Mouse (Mus musculus) adrenal gland, postnatal 36 days (tissue): ENCODE data around the gene Cenpn. TPM values are rescaled to one million over a fixed set of nuclear protein-coding genes. Genes with fewer than 3 reads are reported as not detected.

Experiments used
- DNase-seq, 2 experiments: peaks; one replicate each; pipeline ENCODE4 v3.0.0; 2021; ENCODE audit warnings: mixed read lengths in 1 of 2
- total RNA-seq, 2 experiments: library from RNA; stranded (reverse); gene quantifications; 2 replicates each; pipeline ENCODE4 v1.2.3; 2021

Gene Cenpn
- total RNA-seq, 2 experiments from 2014 or later: 6.1 TPM

DNA sequence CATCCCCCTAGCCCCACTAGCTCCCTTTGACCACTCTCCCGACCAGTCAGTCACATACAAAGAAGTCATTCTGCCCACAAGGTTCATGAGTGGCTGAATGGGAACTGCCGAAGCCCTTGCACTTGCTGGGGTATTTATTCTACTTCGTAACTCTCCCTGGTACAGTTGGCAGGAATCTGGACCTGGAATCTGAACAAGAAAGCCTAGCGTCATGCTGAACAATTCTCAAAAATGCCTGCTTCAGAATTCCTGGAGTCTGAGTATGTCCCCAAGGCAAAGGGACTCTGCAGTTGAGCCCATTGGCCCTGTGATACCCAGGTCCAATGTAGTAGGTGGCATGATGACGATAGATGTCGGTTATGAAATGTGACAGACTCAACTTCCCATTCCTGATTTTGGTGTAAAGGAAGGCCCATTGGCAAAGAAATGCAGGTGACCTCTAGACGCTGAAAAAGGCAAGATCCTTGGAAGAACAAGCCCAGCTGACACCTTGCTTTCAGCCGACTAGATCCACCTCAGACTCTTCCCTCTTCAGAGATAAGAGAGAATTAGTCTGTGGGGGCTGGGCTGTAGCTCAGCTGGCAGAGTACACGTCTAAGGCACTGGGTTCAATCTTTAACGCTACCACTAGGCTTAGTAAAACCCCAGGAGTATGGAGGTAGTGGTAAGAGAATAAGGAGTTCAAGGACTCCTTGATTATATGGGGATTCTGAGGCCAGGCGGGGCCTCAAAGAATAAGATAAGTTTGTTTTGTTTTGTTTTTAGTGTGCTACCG, 20.9 kb downstream of the Cenpn start:
- DNase-seq: no peak

DNA sequence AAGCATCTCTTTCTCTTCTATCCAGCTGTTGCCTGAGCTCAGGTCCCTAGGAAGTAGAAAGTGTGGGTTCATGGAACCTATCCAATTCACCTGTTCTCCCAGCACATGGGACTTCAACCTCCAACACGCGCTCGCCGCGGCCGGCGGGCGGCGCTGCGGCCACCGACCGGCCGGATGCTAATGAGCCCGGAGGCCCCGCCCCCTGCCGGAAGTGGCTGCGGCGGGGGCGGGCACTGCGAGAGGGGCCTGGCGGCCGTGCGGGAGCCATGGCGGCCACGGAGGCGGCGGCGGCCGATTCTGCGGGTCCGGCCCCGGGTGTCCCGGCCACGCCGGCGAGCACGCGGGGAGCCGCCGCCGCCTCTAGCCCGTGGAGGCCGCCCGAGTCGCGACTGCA, 21.6 kb downstream of the Cenpn start, which contains the start of gene Atmin:
Atmin (plus strand) TSS at position 233 of the 394 bp plus-strand sequence.
- peak; percentile 91 to 95 for DNase-seq

DNA sequence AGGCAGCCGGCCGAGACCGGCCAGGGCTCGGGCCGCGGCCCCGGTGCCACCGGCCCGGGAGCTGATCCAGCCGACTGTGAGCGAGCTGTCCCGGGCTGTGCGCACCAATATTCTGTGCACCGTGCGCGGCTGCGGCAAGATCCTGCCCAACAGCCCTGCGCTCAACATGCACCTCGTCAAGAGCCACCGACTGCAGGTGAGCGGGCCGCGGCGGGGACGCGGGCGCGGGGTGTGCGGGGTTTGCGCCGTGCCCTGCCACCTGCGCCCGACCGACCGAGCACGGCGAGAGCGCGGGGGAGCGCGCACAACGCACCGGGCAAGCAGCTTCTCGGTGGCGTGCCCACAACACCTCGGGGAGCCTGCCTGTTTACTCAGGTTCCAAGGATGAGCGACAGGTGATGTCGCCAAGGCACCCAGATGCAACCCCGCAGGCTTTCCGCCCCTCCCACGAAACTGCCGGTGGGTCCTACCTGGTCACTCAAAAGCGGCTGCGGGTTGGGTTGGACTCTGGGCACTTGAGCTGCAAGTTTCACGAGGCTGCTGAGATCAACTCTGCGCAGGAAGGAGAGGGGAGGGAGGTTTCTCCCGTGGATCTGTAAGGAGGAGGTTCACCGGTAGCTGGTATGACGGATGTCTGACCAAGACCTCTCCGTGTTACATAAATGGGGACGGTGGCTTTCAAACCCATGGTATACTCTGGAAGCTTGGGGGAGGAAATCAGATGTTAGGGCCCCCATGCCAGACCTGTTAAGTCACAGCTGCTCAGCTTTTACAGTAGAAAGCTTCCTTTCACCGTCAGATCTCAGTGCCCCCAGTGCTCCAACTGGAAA, 22.2 kb downstream of the Cenpn start:
- DNase-seq: peak; percentile 27 to 30

DNA sequence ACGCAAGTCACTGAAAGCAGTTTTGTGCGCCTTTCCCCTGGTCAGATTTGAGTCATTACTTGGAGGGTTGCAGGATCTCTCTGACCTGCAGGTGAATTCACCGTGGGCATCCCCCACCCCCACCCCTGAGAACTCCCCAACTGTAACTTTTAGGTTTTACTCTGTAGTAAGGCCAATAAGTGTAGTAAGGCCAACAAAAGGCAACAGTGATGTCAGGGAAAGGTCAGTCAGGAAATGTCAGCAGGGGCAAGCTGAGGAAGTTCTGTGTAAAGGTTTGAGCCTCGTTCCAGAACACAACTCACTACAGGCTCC, 22.8 kb downstream of the Cenpn start:
- no peak for DNase-seq

DNA sequence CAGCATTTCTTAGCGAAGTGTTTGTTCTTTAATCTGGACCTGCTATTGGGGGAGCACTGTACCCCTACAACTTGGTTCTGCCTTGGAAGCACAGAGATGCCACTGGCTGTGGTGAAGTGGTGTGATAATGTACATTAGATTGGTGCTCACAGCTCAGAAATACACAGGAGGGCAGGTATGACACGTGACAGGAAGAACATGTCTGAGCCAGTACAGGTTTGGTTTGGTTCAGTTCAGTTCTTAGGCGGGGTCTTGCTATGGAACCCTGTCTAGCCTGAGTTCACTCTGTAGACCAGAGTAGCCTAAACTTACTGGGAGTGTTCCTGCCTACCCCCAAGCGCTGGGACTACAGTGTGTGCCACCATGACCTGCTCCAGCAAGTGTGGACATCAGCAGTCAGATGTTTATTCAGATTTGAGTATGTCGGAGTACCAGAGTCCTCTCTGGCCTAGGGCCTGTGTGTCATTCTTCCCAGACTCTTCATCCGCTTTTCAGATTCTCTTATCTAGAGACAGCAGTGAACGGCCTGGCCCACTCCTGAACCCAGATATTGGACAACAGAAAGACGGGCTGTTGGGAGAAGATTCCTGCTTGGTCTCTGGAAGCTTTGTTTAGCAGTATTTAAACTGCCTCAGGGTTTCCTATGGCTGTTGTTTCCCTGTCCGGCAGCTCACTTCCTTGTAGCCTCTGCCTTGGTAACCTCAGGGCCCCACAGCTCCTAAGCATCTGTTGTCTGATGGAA, 23.8 kb downstream of the Cenpn start:
- no peak for DNase-seq

DNA sequence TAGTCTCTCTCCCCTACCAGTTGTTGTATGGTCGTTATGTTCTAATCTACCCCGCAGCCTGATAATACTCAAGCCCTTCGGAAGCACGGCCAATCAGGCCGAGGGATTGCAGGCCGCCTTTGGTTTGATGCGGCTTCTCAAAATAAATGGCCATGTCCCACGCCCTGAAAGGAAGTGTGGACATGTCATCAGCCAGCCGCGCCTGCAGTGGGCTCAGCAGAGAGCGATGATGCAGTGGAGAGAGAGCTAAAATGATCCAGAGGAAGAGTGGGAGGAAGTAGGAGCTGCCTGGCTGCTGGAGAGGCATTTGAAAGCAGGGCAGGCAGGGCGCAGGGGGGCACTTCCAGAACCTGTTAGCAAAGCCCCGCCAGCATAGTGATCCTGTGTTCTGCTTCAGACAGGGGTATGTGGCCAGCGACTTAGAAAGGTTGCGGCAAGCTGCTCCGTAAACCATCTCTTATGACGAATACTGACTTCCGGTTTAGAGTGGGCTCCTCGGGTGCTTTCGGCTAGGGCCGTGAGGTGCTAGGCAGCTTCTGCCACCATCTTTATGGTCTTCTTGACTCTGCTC, 24.8 kb downstream of the Cenpn start:
- DNase-seq: no peak

DNA sequence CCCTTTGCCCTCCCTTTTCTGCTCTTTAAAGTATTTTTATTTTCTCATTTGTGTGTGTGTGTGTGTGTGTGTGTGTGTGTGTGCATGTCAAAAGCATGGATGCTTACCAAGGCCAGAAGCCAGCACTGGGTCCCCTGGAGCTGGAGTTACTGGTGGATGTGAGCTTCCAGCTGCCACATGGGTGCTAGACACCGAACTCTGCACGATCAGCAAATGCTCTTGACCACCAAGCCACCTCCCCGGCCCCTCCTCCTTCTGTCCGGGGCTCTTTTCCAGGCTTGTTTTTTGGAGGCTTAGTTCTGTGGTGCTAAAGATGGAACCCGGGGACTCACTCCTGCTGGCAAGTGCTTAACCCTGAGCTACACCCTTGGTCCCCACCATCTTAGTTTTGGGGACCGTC, 25.3 kb downstream of the Cenpn start:
- DNase-seq: no peak

DNA sequence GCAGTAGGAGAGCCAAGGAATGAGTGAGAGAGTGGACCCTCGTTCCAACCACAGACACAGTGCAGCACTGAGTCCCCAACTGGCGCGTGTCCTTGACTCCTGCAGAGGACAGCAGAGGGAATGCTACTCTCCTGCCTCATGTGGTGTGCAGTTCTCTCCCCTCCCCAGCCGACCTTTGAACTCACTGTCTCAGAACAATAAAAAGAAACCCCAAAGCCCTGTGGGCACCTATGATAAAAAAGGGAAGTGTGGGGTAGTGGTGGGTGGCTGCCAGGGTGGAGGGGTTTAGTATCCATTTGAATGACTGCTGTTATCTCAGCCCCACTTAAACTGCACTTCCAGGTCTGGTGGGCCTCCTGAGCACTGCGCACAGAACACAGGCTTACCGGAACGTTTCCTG, 26.1 kb downstream of the Cenpn start:
- no peak for DNase-seq

DNA sequence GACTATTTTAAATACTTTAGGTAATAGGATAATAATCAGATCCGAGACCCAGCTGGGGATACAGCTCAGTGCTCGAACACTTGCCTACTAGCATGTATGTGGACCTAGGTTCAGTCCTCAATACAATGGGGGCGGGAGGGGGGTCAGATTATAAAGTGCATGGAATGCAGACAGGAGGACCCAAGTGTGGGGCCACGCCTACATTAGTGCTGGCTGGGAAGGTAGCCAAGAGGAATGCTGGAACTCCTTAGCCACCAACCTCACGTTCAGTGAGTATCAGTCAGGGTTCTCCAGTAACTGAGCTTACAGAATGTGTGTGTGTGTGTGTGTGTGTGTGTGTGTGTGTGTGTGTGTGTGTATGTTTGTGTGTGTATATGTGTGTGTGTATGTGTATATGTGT, 29.8 kb downstream of the Cenpn start:
- DNase-seq: peak in 1 of 2 experiments; percentile 19

DNA sequence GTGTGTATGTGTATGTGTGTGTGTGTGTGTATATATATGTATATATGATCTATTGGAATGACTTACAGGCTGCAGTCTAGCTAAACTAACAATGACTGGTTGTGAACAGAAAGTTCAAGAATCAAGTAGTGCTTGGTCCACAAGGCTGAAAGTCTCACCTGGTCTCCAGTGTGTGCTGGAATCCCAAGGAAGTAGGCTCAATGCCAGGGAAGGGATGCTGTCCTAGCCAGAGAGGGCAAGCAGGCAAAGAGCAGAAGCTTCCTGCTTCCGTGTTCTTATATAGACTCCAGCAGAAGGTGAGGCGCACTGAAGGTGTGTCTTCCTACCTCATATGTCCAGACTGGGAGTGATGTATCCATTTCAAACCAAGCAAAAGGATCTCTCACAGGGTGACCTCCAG, 30.2 kb downstream of the Cenpn start:
- no peak for DNase-seq

DNA sequence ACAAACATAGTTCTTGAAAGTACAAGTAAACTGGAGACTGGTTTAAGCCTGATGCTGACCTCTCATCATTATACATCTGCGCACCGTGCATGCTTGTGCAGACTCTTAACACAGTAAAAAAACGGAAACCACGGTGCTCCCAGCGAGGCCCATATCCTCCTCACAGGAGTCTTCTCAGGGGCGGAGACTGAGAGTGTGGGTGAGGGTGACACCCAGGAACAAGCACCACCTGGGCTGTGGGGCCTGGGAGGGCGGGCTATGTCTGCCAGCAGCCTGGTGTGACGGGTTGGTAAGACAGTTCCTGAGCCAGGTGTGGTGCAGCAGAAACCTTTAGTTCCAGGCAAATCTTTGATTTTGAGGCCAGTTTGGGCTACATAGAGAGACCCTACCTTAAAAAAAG, 30.9 kb downstream of the Cenpn start:
- no peak for DNase-seq

DNA sequence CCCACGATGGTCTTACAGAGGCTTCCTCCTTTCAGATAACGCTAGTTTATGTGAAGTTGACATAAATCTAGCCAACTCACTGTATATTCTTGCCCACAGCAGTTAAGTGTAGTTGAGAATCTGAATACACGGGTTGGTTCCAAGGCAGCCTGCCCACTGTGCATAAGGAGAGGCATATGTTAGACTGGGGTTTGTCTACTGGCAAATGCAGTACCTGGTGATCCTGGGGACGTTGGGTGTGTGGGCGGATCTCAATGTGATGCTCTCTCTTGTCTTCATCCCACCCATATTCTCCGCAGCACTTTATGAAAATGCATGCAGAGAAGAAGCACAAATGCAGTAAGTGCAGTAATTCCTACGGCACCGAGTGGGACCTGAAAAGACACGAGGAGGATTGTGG, 32.9 kb downstream of the Cenpn start:
- DNase-seq: no peak

DNA sequence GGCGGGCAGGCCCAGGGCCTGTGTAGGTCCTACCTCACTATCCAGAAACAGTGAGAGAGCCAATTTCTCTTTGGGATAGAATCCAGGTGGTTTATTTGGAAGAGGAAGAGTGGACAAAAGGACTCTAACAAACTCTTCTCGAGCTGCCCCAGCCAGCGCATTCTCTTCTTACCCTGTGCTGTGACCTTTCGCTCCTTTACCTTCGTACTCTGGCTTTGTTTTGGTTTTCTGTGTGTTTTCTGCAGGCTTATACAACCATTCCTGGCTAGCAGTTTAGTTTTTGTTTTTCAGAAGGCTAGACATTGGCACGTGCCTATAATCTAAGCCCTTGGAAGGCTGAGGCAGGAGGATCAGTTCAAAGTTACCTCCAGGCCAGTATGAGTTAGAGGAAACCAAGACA, 48.0 kb downstream of the Cenpn start:
- DNase-seq: no peak

DNA sequence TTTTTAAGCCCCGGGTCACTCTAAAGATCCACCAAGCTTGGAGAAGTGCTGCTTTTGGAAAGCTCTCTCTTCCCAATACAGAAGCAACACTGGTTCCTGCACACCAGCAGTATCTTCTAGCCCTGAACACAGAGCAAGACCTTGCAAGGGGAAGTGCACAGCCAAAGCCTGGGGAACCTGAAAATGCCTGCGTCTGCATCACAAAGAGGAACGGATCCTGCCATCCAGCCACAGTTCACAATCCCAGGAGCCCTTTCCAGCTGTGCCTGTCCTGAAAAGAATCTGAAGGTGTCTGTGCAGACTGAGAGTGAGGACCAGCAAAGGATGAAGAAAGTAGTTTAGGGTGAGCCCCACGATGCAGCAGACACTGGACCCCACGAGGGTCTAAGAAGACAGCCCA, 53.5 kb downstream of the Cenpn start:
- DNase-seq: no peak

DNA sequence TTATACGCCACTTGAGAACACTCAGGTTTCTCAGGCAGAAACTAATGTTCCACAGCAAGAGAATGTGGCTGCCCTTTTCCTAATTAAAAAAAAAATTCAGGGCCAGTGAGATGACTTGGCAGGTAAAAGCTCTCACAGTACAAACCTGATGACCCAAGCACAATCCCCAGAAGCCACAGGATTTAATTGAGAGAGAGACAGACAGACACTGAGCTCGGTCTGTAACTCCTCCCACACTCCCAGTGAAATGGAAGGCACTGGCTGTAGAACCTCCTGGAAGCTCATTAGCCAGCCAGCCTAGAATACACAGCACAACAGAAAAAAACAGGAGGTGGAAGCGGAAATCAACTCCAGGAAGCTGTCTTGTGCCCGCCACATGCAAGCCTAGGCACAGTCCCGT, 54.1 kb downstream of the Cenpn start:
- no peak for DNase-seq

DNA sequence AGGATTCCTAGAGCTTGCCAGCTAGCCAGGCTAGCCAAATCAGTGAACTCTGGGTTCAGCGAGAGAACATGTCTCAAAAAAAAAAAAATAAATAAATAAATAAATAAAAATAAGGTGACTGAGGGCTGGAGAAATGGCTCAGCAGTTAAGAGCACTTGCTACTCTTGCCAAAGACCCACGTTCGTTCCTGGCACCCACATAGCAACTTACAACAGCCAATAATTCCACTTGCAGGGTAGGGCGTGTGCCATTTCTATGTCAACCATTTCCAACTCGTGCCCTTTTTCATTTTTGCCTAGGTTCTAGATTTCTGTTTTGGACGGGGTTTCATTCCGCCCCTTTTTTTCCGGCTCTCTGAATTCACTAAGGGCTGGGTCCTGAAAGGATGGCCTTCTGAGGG, 56.5 kb downstream of the Cenpn start:
- no peak for DNase-seq

DNA sequence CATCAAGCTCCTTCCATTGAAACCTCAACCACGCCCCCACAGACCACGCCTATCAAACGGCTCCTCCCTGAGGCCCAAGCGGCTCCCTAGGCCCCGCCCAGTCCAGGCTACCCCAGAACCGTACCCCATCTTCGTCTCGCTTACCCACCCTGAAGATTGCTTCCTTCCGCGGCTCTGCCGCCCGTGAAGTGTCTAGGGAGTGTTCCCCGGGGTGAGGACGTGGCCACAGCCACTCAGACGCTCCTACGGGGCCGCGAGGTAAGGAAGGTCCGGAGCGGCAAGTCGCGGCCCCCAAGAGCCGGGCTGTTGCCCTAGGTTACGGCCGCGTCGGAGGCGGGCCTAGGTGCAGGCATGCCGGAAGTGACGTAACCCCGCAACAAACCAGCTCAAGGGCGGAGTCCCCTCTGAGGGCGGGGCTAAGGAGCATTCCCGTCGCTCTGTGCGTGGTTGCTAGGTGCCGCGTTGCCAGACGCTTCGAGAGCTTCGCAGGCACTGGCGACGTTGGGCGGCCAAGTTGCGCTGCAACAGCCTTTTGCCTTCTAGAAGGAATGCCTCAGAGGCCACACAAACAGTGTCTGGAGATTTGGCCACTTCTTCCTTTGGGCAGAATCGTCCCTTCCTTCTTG, 57.2 kb downstream of the Cenpn start, which contains the start of gene 1700030J22Rik:
1700030J22Rik (minus strand) TSS at position 329 of the 626 bp plus-strand sequence.
- peak; percentile 99 for DNase-seq

DNA sequence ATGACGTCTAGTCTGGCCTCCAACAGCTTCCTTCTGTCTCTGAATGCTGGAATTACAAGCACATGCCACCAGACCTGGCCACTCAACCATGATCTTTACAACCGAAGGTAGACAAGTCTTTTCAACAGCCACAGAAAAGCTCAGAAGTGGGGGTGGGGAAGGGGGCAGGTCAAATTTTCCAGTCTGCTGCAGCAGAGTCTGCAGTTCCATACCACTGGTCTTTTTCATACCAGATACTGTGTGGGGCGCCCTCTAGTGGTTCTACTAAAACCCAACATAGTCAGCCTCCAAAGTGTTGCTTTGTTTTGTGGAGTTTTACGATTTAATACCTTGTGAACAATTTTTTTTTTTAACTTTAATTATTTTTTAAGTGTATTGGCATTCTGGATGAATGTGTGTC, 58.6 kb downstream of the Cenpn start:
- peak; percentile 47 to 72 for DNase-seq

DNA sequence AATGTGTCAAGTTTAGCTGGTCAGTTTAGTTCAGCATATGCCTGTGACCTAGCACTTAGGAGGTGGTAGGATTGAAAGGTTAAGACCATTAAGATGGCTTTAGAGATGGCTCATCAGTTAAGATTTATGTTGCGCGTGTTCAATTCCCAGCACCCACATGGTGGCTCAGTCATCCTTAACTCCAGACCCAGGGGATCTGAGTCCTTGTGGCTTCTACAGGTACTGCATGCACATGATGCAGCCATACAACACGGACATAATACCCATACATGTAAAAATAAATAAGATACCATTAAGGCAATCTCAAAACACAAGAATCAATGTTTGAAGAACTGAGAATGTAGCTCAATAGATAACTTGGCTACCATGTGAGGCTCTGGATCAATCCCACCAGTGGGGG, 68.3 kb downstream of the Cenpn start:
- no peak for DNase-seq
